Mouse (Mus musculus) neural tube, embryonic 11.5 days (tissue): ENCODE measurements at regions not wholly inside any gene's neighbourhood (a gene's known extent, or its start where the extent isn't known, plus 50 kb on each side); places are given as distances from the start of the nearest gene placed in this dataset.
"Not testable (repeated sequence)": the region's sequence is repeated elsewhere in the genome, so short reads cannot be mapped to it uniquely, and the experiment has no call there.

ENCODE experiments used
- ATAC-seq: fragments of 200-750 bp; cut with Nextera tagmentation; 2 replicates; pipeline ENCODE4 v1.8.0; 2017; ENCODE audit warnings: moderate number of reproducible peaks, mild to moderate bottlenecking, moderate TSS enrichment, moderate library complexity; ENCODE audit not compliant: insufficient read depth, low FRiP score, low TSS enrichment
- DNase-seq: peaks from one replicate; pipeline ENCODE4 v3.0.0-alpha.2; 2015; ENCODE audit warnings: low spot score
- H3K27ac ChIP-seq: fragments of 300-500 bp; sonication (generic); 2 replicates; pipeline ENCODE4 v1.5.1; 2014; ENCODE audit warnings: low read depth, mild to moderate bottlenecking, low read length
- H3K27me3 ChIP-seq: fragments of 300-500 bp; sonication (generic); 2 replicates; pipeline ENCODE4 v1.6.1; 2014; ENCODE audit warnings: mild to moderate bottlenecking, low read length, mixed read lengths; ENCODE audit not compliant: control insufficient read depth, insufficient read depth
- H3K36me3 ChIP-seq: fragments of 300-500 bp; sonication (generic); 2 replicates; pipeline ENCODE4 v1.6.1; 2014; ENCODE audit warnings: mild to moderate bottlenecking, low read length, moderate library complexity, mixed read lengths; ENCODE audit not compliant: control insufficient read depth, insufficient read depth
- H3K4me1 ChIP-seq: fragments of 300-500 bp; sonication (generic); 2 replicates; pipeline ENCODE4 v1.6.1; 2014; ENCODE audit warnings: low read length, mixed read lengths; ENCODE audit not compliant: control insufficient read depth, insufficient read depth
- H3K4me2 ChIP-seq: fragments of 300-500 bp; sonication (generic); 2 replicates; pipeline ENCODE4 v1.6.1; 2014; ENCODE audit warnings: low read depth, mild to moderate bottlenecking, moderate library complexity
- H3K4me3 ChIP-seq: fragments of 300-500 bp; sonication (generic); 2 replicates; pipeline ENCODE4 v1.5.1; 2014; ENCODE audit warnings: low read depth, low read length
- H3K9ac ChIP-seq: fragments of 300-500 bp; sonication (generic); 2 replicates; pipeline ENCODE4 v1.6.1; 2014; ENCODE audit warnings: mild to moderate bottlenecking, low read length
- H3K9me3 ChIP-seq: fragments of 300-500 bp; sonication (generic); 2 replicates; pipeline ENCODE4 v1.6.1; 2016; ENCODE audit warnings: low read length; ENCODE audit not compliant: control insufficient read depth
- WGBS: fragments of 180-500 bp; shearing (Covaris S2); extraction: QIAGEN DNeasy Blood & Tissue Kit; methylation state at CpG from one replicate; pipeline ENCODE4 v1.1.7; 2014; 5-methylcytosine and 5-hydroxymethylcytosine counted together

DNA sequence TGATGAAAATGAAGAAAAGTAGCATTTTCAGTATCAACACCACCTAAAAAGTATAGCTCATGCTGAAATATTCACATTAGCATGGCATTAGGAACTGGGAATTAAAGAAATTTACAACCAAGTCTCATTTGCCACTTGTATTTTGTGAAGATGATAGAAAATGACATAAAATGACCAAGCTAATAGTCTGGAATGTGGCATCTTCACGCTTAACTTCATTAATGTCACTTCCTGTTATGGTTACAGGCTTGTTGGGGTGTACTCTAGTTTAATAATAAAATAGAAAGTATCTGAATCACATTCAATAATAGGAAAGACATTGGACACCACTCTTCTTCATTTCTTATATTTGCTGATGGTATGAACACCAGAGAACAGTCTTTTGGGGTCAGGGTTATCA is 167.1 kb downstream of the Pcdh17 start:
- no peak overlapping the region for H3K9ac ChIP-seq
- no peak overlapping the region for H3K4me2 ChIP-seq
- 96% methylated on average over 1 of the region's 1 CpGs for WGBS
- H3K9me3 ChIP-seq: no peaks in the 10 kb centered on the region
- H3K27ac ChIP-seq: no peak overlapping the region
- H3K4me1 ChIP-seq: no peaks in the 10 kb centered on the region
- DNase-seq (no peak), ATAC-seq (no peak)
- no peak overlapping the region for H3K4me3 ChIP-seq
- no peaks in the 10 kb centered on the region for H3K27me3 ChIP-seq
- H3K36me3 ChIP-seq: no peaks in the 10 kb centered on the region

DNA sequence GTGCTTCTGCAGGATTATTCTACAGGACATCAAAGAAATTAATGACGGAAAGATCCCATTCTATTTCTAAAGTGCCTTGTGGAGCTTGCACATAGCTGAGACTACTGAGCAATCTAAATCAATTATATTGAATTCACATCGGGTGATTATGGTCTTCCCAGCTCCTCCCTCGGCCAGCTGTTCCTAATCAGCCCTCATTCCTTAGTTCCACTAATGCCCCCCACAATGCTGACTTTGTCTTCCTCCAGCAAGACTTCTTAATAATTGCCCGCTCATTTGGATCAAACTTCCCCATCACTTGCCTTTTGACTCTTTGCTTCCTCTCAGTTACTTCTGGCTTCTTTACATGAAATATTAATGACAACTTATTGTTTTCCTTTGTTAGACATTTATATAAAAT is 169.2 kb downstream of the Pcdh17 start:
- no peak for DNase-seq

GRCm38 (mm10) chr14:84645026-84645425 is 201.7 kb downstream of the Pcdh17 start:
- Histone ChIP-seq H3K4me1 (no peaks in the 10 kb centered on the region), H3K9ac (no peak overlapping the region), H3K36me3 (no peaks in the 10 kb centered on the region), H3K9me3 (no peaks in the 10 kb centered on the region), H3K4me2 (no peak overlapping the region), H3K4me3 (no peak overlapping the region), H3K27me3 (no peaks in the 10 kb centered on the region), H3K27ac (no peak overlapping the region)
- no peak for ATAC-seq
- WGBS: 83% methylated on average over 1 of the region's 1 CpGs
- DNase-seq: no peak

More for the DNA sequence above, 169.2 kb downstream of the Pcdh17 start:
- Histone ChIP-seq H3K4me2 (no peak overlapping the region), H3K36me3 (no peaks in the 10 kb centered on the region), H3K4me3 (no peak overlapping the region), H3K9ac (no peak overlapping the region), H3K27me3 (no peaks in the 10 kb centered on the region), H3K9me3 (no peaks in the 10 kb centered on the region), H3K27ac (no peak overlapping the region), H3K4me1 (no peaks in the 10 kb centered on the region)
- ATAC-seq: no peak
- 43% methylated on average over 4 of the region's 4 CpGs for WGBS

DNA sequence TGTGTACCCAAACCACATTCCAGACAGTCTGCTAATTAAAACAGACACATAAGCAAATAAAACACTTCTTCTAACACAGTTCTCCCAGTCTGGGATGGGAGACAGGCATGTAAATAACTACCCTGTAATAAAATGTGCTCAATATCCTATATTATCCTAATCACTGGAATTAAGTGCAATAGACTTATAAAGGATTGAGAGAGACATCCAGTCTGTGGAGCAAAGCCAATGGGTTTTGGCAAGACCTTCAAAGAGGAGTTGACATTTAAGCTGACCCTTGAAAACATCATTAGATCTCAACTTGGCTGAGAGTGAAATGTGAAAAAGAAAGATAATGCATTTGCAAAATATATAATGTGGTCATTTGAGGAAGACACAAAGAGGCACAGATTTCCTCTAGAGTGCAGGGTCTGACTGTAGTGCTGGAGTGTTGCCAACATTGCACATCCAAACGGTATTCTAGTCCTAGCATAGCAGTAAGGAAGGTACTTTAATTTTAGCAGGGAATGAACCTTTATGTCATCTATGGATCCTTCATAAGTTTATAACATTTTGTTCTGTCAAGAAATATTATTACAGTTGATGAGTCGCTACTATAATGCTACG is 202.7 kb downstream of the Pcdh17 start:
- Histone ChIP-seq H3K4me1 (no peaks in the 10 kb centered on the region), H3K36me3 (no peaks in the 10 kb centered on the region), H3K27me3 (no peaks in the 10 kb centered on the region), H3K27ac (no peak overlapping the region), H3K9ac (no peak overlapping the region), H3K9me3 (no peaks in the 10 kb centered on the region), H3K4me2 (no peak overlapping the region), H3K4me3 (no peak overlapping the region)
- 80% methylated on average over 3 of the region's 3 CpGs for WGBS
- DNase-seq (no peak), ATAC-seq (no peak)

DNA sequence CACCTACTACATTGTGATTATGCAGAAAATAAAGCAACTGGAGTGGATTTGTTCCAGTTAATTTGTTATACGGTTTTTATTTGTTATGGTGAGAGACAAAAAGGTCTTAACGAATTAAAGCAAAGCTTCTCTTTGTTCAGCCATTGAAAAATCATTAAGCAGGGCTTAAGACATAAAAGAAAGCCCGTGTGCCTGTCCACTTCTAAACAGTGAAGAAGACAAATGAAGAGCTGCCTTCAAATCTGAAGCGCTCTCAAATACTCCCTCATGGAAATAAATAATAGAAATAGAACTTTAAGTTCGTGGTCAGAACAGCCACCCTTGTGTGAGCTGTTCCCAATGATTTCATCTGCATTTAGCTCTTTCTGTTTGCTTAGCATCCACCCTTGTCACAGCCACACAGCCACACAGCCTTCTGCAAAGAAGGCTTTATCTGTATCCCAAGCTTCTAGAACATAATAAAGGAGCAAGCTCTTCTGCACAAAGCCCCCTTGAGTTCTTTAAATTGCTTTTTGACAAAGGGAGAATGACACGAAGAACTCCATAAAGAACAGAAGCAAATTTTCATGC is 215.9 kb downstream of the Pcdh17 start:
- ATAC-seq (no peak; the same call in 1 of the 2 replicates), DNase-seq (no peak)
- no peak overlapping the region for H3K4me3 ChIP-seq
- H3K9ac ChIP-seq: no peak overlapping the region
- H3K4me1 ChIP-seq: no peaks in the 10 kb centered on the region
- no peaks in the 10 kb centered on the region for H3K36me3 ChIP-seq
- no peaks in the 10 kb centered on the region for H3K9me3 ChIP-seq
- no peaks in the 10 kb centered on the region for H3K27me3 ChIP-seq
- no peak overlapping the region for H3K4me2 ChIP-seq
- 30% methylated on average over 6 of the region's 6 CpGs for WGBS
- no peak overlapping the region for H3K27ac ChIP-seq

DNA sequence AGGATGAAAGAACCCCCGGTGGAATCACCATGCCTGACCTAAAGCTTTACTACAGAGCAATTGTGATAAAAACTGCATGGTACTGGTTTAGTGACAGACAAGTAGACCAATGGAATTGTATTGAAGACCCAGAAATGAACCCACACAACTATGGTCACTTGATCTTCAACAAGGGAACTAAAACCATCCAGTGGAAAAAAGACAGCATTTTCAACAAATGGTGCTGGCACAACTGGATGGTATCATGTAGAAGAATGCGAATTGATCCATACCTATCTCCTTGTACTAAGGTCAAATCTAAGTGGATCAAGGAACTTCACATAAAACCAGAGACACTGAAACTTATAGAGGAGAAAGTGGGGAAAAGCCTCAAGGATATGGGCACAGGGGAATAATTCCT is 224.3 kb downstream of the Pcdh17 start:
- not testable (repeated sequence) for H3K4me1 ChIP-seq, H3K4me3 ChIP-seq, ATAC-seq, H3K9me3 ChIP-seq, H3K4me2 ChIP-seq, H3K27me3 ChIP-seq, H3K9ac ChIP-seq, H3K36me3 ChIP-seq, H3K27ac ChIP-seq
- WGBS: 90% methylated on average over 2 of the region's 2 CpGs
- peak; percentile 72 for DNase-seq

DNA sequence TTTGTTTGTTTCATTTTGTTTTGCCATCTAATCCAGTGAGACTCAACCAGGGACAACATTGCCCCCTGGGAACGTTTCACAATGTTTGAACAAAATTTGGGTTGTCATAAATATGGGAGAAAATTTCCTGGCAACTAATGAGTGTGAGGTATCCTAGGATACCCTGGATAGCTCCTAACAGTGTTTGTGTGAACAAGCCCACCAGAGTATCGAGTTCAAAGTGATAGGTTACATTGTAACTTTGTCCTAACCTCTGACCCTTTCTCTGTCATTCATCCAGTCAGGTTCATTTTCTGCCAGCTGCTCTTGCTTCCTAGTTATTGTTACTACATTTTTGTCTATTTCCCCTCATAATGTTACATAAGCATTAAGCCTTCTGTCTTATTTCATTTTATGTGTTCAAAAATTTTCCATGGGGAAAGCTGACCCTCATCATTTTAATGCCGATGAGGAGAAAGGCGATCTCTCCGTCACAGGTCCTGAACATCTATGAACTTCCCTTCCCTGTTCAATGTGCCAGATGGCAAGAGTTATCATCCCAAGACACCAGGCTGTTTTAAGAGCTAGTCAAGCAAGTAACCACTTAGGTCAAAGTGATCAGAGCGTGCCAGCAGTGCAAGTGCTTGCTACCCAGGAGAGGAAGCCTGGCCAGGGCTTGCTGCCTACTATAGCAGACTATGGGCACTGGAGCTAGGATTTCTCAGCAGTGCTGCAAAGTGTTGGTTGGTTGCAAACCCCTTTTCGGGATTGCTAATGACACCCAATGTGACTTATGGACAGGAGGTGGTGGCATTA is 228.5 kb downstream of the Pcdh17 start:
- no peak for DNase-seq
- WGBS: 71% methylated on average over 7 of the region's 7 CpGs

DNA sequence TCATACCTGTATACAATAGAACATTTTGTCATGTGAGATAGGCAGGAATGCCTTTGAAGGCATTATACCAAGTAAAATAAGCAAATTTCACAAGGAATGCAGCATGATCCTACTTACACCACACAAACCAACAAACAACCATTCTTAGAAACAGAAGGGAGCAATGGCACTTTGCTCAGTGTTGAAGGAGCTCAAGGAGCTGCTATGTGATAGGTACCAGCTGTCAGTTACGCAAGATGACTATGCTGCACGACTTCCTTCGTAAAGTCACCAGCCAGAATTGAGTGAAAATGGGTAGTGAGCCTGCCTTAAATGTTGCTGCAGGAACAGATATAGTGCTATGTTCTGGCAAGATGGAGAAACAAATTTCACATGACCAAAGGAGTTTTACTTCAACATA is 243.5 kb downstream of the Pcdh17 start:
- 77% methylated on average over 3 of the region's 3 CpGs for WGBS

More for the DNA sequence above, 228.5 kb downstream of the Pcdh17 start:
- Histone ChIP-seq H3K4me3 (no peak overlapping the region), H3K27me3 (no peaks in the 10 kb centered on the region), H3K9me3 (no peaks in the 10 kb centered on the region), H3K27ac (no peak overlapping the region), H3K4me1 (no peaks in the 10 kb centered on the region), H3K4me2 (no peak overlapping the region), H3K9ac (no peak overlapping the region), H3K36me3 (no peaks in the 10 kb centered on the region)
- ATAC-seq: no peak

GRCm38 (mm10) chr14:84690810-84691209 is 247.4 kb downstream of the Pcdh17 start:
- 81% methylated on average over 3 of the region's 3 CpGs for WGBS

More for the DNA sequence above, 243.5 kb downstream of the Pcdh17 start:
- Histone ChIP-seq H3K27ac (no peak overlapping the region), H3K4me2 (no peak overlapping the region), H3K9ac (no peak overlapping the region), H3K36me3 (no peaks in the 10 kb centered on the region), H3K4me3 (no peak overlapping the region), H3K9me3 (no peaks in the 10 kb centered on the region), H3K27me3 (no peaks in the 10 kb centered on the region), H3K4me1 (no peaks in the 10 kb centered on the region)
- ATAC-seq: no peak
- DNase-seq: no peak

More at GRCm38 (mm10) chr14:84690810-84691209, 247.4 kb downstream of the Pcdh17 start:
- H3K36me3 ChIP-seq: no peaks in the 10 kb centered on the region
- DNase-seq (no peak), ATAC-seq (no peak)
- H3K27ac ChIP-seq: no peak overlapping the region
- H3K4me1 ChIP-seq: no peaks in the 10 kb centered on the region
- no peak overlapping the region for H3K4me3 ChIP-seq
- no peak overlapping the region for H3K9ac ChIP-seq
- H3K27me3 ChIP-seq: no peaks in the 10 kb centered on the region
- H3K4me2 ChIP-seq: no peak overlapping the region
- no peaks in the 10 kb centered on the region for H3K9me3 ChIP-seq
